Mouse (Mus musculus) ovary, postnatal 36 days (tissue): ENCODE data around the gene Rnf6.

ENCODE experiments used
- DNase-seq: peaks from one replicate; pipeline ENCODE4 v3.0.0; 2022; ENCODE audit warnings: low spot score, mixed read lengths

Rnf6 gene

GRCm38 (mm10) chr5:146220879-146221714 is at the start of gene Rnf6:
Gene Rnf6, minus strand, starts transcription at chr5:146221555.
- peak; percentile 91 for DNase-seq

DNA sequence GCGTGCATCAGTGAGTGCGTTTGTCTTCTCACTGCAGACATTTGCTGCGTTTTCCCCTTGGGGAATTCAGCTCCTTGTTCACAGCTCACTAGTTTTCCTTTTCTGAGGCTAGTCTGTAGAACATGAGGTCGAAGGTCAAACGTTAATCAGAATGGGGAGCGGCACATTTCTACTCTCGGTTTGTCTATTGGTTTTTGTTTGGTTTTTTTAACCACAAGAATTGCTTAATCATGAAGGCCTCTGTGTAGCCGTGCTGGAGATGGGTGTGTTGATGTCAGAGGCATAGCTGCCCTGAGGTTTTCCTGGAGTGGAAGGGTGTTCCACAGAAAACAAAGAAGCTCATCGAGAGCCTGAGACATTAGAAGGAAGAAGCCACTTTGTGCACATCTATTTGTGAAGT is 49.2 kb upstream of the Rnf6 start:
- no peak for DNase-seq

GRCm38 (mm10) chr5:146267776-146268175 is 46.4 kb upstream of the Rnf6 start:
- DNase-seq: no peak

GRCm38 (mm10) chr5:146265934-146266591 is 44.7 kb upstream of the Rnf6 start:
- no peak for DNase-seq

- DNase-seq: no peak
Observed at GRCm38 (mm10) chr5:146260003-146260402, 38.6 kb upstream of the Rnf6 start.

GRCm38 (mm10) chr5:146253644-146254043 is 32.3 kb upstream of the Rnf6 start:
- no peak for DNase-seq

GRCm38 (mm10) chr5:146251663-146252429 is 30.5 kb upstream of the Rnf6 start:
- no peak for DNase-seq

- no peak for DNase-seq
Observed at GRCm38 (mm10) chr5:146250369-146251075, 29.2 kb upstream of the Rnf6 start.

DNA sequence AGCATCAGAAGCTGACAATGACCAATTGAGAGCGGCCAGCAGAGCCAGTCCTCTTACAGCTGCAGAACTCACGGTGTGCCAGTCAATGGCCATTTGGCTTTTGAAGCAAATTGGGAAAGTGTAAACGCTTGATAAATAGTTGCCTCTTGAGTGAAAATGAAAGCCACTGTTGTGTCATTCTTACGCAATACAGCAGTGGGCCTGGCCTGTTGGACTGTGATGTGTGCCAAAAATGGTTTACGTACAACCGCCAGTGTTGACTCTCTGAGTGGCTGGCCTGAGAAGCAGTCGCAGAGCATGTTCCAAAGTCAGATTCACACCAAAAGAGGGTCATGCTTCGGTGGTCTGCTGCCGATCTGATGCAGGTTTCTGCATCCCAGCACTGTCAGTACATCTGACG is 27.4 kb upstream of the Rnf6 start:
- no peak for DNase-seq

DNA sequence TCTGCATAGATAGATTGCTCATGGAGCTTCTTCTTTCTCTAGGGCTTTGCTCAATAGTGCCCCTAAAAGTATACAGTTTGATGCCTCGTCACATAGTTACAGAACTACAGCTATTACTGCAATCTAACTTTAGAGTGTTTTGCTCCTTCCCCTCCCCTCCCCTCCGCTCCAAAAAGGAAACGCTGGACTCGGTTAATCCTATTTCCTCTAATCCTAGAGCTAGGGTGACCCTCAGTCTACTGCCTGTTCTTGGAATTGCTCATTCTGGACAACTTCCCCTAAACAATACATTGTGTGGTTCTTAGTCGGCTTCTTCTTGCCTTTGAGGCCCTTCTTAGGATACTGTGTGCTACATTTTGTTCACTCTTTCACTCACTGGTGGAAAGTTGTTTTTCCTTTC is 26.4 kb upstream of the Rnf6 start:
- DNase-seq: no peak

DNA sequence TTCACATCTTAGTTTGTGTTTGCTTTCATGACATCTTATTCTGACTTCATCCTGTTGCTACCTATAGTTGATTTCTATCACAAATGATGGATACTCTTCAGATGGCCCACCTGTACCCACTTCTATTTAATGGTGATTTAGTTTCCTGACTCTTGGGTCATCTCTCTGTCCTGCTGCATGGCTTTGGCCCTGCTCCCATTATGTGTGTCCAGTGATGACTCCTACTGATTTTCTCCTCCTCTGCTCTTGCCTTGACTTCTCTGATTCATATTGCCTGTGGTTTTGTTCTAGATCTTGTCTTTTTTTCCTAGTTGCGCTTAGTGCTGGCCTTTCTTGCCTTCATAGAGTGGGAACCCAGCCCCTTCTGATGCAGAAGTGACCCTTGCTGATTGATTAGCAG is 25.0 kb upstream of the Rnf6 start:
- DNase-seq: no peak

- no peak for DNase-seq
Observed at GRCm38 (mm10) chr5:146245646-146246370, 24.5 kb upstream of the Rnf6 start.

DNA sequence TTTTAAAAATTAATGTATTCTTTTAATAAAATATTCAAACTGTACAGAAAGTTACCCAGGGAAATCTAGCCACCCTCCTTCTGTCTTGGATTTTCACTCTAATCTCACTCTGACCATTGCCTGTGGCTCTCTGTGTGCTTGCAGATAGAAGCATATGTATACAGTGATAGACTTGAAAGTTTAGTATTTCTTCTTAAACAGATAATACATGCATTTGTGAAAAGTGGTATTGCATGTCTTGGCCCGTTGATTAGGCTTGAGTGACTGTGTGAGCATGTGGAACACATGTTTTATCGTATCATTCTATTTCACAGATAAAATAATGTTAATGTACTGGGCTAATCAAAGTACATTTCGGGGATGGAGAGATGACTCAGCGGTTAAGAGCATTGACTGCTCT is 23.8 kb upstream of the Rnf6 start:
- no peak for DNase-seq

DNA sequence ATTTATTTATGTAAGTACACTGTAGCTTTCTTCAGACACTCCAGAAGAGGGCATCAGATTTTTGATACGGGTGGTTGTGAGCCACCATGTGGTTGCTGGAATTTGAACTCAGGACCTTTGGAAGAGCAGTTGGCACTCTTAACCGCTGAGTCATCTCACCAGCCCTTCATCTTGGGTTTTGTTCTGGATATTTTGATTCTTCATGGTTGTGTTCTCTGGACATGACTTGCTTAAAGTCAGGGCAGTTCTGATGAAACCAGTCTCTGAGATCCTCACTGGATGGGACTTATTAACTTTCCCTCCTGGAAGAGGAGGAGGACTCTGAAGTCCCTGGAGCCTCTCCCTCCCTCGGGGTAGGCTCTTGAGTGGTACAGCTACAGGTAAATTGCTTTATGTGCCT is 19.8 kb upstream of the Rnf6 start:
- DNase-seq: no peak

DNA sequence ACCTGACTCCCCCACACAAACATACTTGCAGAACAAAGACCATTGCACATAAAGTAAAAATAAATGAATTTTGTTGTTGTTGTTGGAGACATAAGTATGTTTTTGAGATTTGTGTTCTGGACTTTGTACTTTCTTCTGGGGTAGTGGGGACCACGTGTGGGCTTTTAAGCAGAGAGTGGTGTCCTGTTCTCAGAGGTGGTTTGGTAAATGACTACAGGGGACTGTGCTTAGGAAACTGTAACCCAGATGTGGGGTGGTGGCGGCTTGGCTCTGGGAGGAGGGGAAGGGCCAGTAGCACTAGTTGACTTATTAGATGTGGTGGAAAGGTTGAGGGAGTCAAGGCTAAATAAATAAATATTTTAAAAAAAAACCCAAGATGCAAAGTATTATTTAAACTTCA is 19.4 kb upstream of the Rnf6 start:
- DNase-seq: no peak

- DNase-seq: no peak
Observed at GRCm38 (mm10) chr5:146238274-146238673, 16.9 kb upstream of the Rnf6 start.

DNA sequence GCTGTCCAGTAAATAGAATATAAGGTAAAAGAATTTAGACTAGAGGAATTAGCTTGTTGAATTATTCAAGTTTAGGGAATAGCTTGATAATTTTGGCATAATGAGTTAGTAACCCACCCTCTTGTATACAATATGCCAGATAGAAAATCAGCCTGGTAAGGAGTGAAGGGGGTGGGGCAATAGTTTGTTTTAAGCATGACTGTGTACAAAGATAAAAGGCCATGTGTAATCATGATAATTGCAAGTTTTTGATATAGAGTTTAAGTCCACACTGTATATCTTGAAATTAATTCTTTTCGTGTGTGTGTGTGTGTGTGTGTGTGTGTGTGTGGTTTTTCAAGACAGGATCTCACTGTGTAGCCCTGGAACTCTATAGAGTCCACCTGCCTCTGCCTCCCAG is 13.0 kb upstream of the Rnf6 start:
- DNase-seq: no peak

DNA sequence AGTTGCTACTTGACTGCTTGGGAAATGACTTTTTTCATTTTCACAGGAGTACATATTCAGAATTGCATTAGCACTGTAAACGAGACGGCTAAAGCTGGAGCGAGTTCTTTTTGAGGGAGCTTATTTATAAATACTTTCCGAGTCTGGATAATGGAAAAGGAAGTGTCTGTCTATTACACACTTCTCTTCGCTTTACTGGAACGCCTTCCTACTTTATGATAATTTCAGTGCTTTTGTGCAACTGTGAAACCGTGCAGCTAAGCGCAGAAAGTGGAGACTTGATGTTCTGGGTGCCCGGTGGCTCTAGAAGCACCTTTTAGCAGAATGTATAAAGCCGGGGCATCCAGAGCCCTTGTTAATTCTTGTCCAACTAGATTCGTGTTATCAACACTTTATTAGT is 11.5 kb upstream of the Rnf6 start:
- no peak for DNase-seq

- no peak for DNase-seq
Observed at GRCm38 (mm10) chr5:146232056-146232675, 10.8 kb upstream of the Rnf6 start.

GRCm38 (mm10) chr5:146231655-146231996 is 10.3 kb upstream of the Rnf6 start:
- no peak for DNase-seq
